Mouse (Mus musculus) E14TG2a.4 (cell line): ENCODE results near the gene Hist3h2a.
A peak's percentile ranks its signal among the peaks of the same experiment; 100 is the strongest.

Experiments used
- H3K27me3 ChIP-seq: 2 replicates; pipeline ENCODE4 v1.6.1; 2014; ENCODE audit warnings: low read length, control low read depth; ENCODE audit not compliant: insufficient read depth
- H3K36me3 ChIP-seq: 2 replicates; pipeline ENCODE4 v1.6.1; 2014; ENCODE audit warnings: low read length, control low read depth; ENCODE audit not compliant: insufficient read depth
- H3K4me1 ChIP-seq: replicated peaks from 2 replicates; pipeline ENCODE4 v1.6.1; 2014; ENCODE audit warnings: low read depth, low read length, control low read depth
- H3K4me3 ChIP-seq: replicated peaks from 2 replicates; pipeline ENCODE4 v1.5.1; 2014; ENCODE audit warnings: mild to moderate bottlenecking, low read length
- H3K9me3 ChIP-seq: 2 replicates; pipeline ENCODE4 v1.6.1; 2014; ENCODE audit warnings: low read length, control low read depth
- CTCF ChIP-seq: conservative IDR thresholded peaks from 2 replicates; pipeline ENCODE4 v1.5.1; 2014; ENCODE audit warnings: low read length
- NANOG ChIP-seq: IDR thresholded peaks from 2 replicates; pipeline ENCODE4 v1.6.1; 2014; ENCODE audit warnings: borderline replicate concordance, low read length, mixed read lengths
- POU5F1 ChIP-seq: IDR thresholded peaks from 2 replicates; pipeline ENCODE4 v1.6.1; 2014; ENCODE audit warnings: low read length, borderline replicate concordance

Hist3h2a gene

DNA sequence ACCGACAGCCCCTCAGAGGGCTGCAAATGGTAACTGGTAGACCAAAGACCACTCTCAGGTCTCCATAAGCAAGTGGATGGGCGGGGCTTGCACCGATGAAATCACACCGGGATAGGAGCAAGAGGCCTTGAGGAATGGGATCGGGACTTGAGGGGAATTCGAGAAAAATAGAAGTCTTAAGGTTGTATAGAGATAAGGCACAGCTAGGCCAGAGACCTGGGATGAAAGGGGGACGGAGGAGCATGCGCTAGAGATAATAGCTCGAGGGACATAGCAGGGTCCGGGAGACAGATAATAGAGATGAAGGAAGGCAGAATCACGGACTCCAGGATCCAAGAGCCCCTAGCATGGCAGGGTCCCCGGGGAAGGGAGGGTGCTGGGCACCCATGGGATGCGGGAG lies 16.6 kb upstream of the Hist3h2a start:
- TF ChIP-seq POU5F1 = no peak
- TF ChIP-seq NANOG = no peak
- no peak for TF ChIP-seq CTCF
- Histone ChIP-seq H3K4me1 (peaks cover 21% of the 10 kb centered on the region), H3K4me3 (peak overlapping the region; percentile 92), H3K36me3 (peaks cover 42% of the 10 kb centered on the region), H3K27me3 (0 out of 2 replicates have a peak, but pooled peaks cover 4% of the 10 kb centered on the region), H3K9me3 (no peaks in the 10 kb centered on the region)

DNA sequence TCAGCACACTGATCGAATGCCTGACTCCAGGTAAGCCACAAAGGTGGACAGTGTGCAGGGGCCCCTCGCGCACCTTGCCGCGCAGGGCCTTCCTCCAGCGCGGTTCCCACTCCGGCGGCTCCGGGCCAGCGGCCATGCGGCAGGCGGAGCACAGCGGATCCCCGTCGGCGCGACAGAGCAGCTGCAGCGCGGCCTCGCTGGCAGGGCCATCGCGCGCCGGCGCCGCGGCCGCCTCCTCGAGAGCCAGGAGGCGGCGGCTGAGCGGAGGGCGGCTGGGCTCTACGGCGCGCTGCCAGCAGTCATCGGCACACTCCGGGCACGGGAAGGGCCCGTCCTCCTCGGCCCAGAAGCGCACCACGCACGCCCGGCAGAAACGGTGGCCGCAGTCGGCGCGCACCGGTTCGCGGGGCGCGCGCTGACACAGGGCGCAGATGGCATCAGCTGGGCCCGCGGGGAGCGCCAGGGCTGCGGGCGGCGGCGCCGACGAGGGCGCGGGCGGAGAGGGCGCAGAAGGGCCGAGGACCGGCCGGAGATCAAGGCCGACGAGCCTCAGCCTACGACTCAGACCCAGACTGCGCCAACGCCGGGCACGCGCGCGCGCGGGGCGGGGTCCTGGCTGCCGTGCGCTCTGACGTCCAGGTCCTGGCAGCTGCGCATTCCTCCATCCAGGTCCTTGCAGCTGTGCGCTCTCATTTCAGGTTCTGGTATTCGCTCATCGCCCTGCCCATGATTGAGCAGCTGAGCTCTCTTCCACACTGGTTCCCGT lies 16.0 kb upstream of the Hist3h2a start, which contains the start of gene Rnf187:
Gene Rnf187, minus strand, starts transcription at position 595 of the 766 bp plus-strand sequence.
- H3K4me1 ChIP-seq = peaks cover 22% of the 10 kb centered on the region
- H3K4me3 ChIP-seq = peak within 1 kb of the TSS; percentile 92
- 0 out of 2 replicates have a peak, but pooled peaks cover 4% of the 10 kb centered on the region for H3K27me3 ChIP-seq
- TF ChIP-seq NANOG (no peak), CTCF (no peak), POU5F1 (no peak)
- peaks cover 36% of the 10 kb centered on the region for H3K36me3 ChIP-seq
- H3K9me3 ChIP-seq = no peaks in the 10 kb centered on the region

DNA sequence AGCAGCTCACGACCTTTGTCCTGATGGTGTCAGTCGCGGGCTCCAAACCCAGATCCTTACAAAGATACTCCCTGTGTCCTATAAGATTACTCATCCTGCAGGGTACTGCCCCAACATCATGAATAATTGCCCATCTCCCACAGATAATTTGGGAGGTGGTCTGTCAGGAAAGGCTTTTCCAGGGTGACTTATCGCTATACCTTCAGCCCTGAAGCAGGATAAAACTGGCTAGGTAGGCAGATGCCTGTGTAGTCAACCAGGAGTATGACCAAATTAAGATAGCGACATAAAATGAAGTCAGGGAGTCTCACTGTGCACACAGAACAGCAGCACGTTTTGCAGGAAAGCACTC lies 15.4 kb upstream of the Hist3h2a start:
- Histone ChIP-seq H3K9me3 (no peaks in the 10 kb centered on the region), H3K27me3 (peaks cover 5% of the 10 kb centered on the region; the same call in 1 of the 2 replicates), H3K36me3 (peaks cover 30% of the 10 kb centered on the region), H3K4me3 (peak overlapping the region; percentile 92), H3K4me1 (peaks cover 23% of the 10 kb centered on the region)
- no peak for TF ChIP-seq NANOG
- TF ChIP-seq CTCF = no peak
- no peak for TF ChIP-seq POU5F1

DNA sequence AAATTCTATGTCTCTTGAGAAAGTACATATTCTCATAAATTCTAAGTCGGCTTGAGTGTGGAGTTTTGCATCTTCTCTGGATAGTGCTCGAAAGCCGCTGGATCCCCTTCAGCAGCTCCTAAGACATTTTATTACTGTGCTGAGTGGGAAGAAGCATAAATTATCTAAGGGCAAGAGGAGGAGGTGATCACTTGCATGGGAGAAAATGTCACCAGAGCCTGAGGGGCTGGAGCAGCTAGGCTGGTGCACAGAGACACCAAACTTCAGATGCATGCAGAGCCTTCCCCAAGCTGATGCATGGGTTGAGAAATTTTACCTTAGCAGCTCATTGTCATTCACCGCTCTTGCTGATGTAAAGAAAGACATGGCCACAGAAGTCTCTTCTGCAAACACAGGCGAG lies 10.3 kb upstream of the Hist3h2a start:
- Histone ChIP-seq H3K4me3 (no peak overlapping the region), H3K9me3 (no peaks in the 10 kb centered on the region), H3K27me3 (peaks cover 40% of the 10 kb centered on the region), H3K36me3 (no peaks in the 10 kb centered on the region), H3K4me1 (peaks cover 17% of the 10 kb centered on the region)
- no peak for TF ChIP-seq CTCF
- no peak for TF ChIP-seq NANOG
- no peak for TF ChIP-seq POU5F1

DNA sequence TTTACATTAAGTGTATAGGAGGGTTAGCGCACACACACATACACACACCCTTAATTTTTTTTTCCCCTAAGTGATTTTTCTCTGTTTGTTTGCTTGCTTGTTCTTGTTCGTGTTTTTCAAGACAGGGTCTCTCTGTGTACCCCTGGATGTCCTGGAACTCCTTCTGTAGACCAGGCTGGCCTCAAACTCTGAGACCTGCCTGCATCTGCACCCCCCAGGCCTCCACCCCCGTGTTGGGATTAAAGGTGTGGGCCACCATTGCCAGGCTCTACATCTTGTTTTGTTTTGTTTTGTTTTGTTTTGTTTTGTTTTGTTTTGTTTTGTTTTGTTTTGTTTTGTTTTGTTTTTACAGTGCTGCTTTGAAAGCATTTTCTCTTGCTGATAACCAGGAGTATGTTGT lies 7.2 kb upstream of the Hist3h2a start:
- Histone ChIP-seq H3K4me3 (no peak overlapping the region), H3K4me1 (peaks cover 20% of the 10 kb centered on the region), H3K27me3 (peaks cover 64% of the 10 kb centered on the region), H3K9me3 (no peaks in the 10 kb centered on the region), H3K36me3 (no peaks in the 10 kb centered on the region)
- TF ChIP-seq CTCF (no peak), NANOG (no peak), POU5F1 (no peak)

DNA sequence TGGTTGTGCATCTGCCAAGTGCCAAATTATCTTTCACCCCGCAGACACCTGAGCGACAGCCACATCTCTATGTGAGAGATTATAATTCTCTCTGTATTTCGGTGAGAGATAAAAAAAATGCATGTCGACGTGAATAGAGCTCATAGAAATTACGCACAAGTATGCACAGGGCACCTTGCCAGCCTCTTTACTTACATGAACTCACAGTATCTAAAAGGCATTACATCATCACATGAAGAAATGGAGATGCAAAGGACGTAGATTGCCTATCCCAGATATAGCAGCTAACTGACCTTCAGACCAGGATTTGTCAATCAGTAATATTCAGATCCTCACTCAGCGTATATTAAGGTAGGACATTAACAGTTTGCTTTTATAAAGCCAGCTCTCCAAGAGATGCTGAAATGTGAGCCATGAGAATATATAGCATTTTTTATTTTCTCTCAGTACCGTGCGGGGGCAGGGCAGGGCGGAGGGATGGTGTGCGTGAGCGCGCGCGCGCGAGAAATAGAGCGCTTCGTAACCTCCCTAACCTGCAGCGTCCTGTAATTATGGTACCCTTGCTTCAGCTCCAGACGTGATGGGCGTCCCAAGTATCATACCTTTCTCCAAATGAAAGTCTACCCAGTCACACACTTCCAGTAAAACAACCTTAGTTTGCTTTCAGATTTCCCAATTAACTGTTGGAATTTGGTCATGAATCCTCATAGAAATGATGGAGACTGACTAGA lies 6.5 kb upstream of the Hist3h2a start:
- TF ChIP-seq CTCF (no peak), POU5F1 (no peak), NANOG (no peak)
- peaks cover 20% of the 10 kb centered on the region for H3K4me1 ChIP-seq

DNA sequence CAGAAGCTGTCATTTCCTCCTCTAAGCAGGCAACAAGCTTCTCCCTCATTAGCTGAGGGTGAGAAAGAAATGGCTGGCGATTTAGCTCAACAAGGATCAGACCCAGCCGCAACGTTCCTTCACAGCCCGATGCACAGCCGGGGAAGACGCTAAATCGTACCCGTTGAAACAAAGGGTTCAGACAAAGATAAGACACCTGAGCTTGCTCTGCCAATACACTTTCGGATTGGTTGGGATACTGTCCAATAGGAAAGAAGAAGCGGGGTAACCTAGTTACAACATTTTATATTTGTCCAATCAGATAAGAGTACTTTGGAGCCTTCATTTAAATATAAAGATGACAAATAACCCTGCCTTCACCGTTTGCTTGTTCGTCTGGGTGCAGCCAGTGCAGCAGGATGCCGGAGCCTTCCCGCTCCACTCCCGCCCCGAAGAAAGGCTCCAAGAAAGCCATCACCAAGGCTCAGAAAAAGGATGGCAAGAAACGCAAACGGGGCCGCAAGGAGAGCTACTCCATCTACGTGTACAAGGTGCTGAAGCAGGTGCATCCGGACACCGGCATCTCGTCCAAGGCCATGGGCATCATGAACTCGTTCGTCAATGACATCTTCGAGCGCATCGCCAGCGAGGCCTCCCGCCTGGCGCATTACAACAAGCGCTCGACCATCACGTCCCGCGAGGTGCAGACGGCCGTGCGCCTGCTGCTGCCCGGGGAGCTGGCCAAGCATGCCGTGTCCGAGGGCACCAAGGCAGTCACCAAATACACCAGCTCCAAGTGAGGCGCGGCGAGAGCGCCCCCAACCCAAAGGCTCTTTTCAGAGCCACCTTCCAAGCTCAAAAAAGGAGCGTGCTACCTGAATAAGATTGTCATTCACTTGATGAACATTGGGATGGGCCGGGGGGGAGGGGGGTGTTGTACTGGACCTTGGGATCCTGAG lies 5.7 kb upstream of the Hist3h2a start, which contains the start of gene Hist3h2ba:
Gene Hist3h2ba, plus strand, starts transcription at position 379 of the 938 bp plus-strand sequence.
- H3K4me3 ChIP-seq = peak within 1 kb of the TSS; percentile 78
- no peaks in the 10 kb centered on the region for H3K36me3 ChIP-seq
- H3K9me3 ChIP-seq = no peaks in the 10 kb centered on the region
- peaks cover 21% of the 10 kb centered on the region for H3K4me1 ChIP-seq
- no peak for TF ChIP-seq POU5F1
- TF ChIP-seq NANOG = no peak
- no peak for TF ChIP-seq CTCF
- peaks cover 71% of the 10 kb centered on the region for H3K27me3 ChIP-seq

More for the DNA sequence above, 6.5 kb upstream of the Hist3h2a start:
- no peaks in the 10 kb centered on the region for H3K36me3 ChIP-seq
- H3K27me3 ChIP-seq = peaks cover 66% of the 10 kb centered on the region
- no peaks in the 10 kb centered on the region for H3K9me3 ChIP-seq
- peak overlapping the region; percentile 78 for H3K4me3 ChIP-seq

DNA sequence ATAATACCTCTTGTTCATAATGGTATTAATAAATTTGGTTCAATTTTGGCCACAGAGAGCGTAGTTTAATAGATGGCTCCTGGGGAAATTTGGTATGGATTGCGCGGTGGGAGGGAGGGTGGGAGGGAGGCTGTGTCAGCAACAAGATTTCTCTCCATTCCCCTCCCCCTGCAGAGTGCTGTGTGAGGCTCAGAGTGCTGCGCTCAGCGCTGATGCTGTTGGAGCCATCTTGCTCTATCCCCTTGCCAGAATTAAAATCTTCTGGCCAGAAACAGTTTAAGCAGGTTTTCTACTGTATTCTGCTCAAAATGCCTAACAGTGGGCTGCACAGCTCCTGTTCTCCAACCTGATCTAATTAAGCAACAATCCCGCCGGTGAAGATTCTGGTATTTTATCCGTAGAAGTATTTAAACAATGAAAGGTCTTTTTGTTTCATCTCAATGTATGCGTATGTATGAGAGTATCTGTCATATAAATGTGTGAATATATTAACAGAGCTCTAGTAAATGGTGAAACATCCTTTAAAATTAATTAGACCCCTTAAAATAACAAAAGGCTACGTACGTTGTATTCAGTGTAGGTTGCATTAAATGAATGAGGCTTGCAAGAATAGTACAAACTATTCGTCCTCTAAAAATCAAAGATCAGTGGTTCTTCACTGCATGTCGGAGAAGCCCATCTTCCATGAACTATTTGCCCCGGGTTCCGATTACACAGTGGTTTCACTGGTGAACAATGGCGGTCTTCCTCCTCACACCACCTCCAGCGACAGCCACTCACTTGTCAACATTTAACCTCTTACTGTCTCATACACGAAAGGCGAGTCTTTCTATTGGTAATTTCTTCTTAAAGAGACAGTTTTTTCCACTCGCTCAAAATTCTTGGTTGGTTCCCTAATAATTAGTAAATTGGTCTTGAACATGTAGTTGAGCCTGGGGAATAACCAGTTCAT lies 4.7 kb upstream of the Hist3h2a start:
- TF ChIP-seq NANOG (no peak), CTCF (no peak), POU5F1 (no peak)
- H3K4me1 ChIP-seq = peaks cover 22% of the 10 kb centered on the region

More for the DNA sequence above, 4.7 kb upstream of the Hist3h2a start:
- Histone ChIP-seq H3K4me3 (peak overlapping the region; percentile 78), H3K27me3 (peaks cover 64% of the 10 kb centered on the region), H3K36me3 (no peaks in the 10 kb centered on the region), H3K9me3 (no peaks in the 10 kb centered on the region)
